Mouse (Mus musculus) liver, postnatal 0 days (tissue): ENCODE results near the gene Pop4. TPM values are rescaled to one million over a fixed set of nuclear protein-coding genes. Genes with fewer than 3 reads are reported as not detected.
A peak's percentile ranks its signal among the peaks of the same experiment; 100 is the strongest.
"Not testable (repeated sequence)": the region's sequence is repeated elsewhere in the genome, so short reads cannot be mapped to it uniquely, and the experiment has no call there.

Experiments used
- ATAC-seq: fragments of 200-750 bp; cut with Nextera tagmentation; 2 replicates; pipeline ENCODE4 v1.8.0; 2017; ENCODE audit warnings: mild to moderate bottlenecking, moderate library complexity
- DNase-seq: peaks from one replicate; pipeline ENCODE4 v3.0.0-alpha.2; 2016
- H3K27ac ChIP-seq: fragments of 300-500 bp; sonication (generic); 2 replicates; pipeline ENCODE4 v1.5.1; 2014; ENCODE audit warnings: antibody characterized with exemption, moderate library complexity, mild to moderate bottlenecking, low read depth
- H3K27me3 ChIP-seq: fragments of 300-500 bp; sonication (generic); 2 replicates; pipeline ENCODE4 v1.6.1; 2014; ENCODE audit warnings: low read length, control low read depth, mixed read lengths; ENCODE audit not compliant: insufficient read depth
- H3K36me3 ChIP-seq: fragments of 300-500 bp; sonication (generic); replicated peaks from 2 replicates; pipeline ENCODE4 v1.6.1; 2014; ENCODE audit warnings: mild to moderate bottlenecking, control low read depth, low read length, moderate library complexity, mixed read lengths; ENCODE audit not compliant: insufficient read depth
- H3K4me1 ChIP-seq: fragments of 300-500 bp; sonication (generic); 2 replicates; pipeline ENCODE4 v1.6.1; 2014; ENCODE audit warnings: antibody characterized with exemption, mild to moderate bottlenecking, control low read depth; ENCODE audit not compliant: insufficient read depth
- H3K4me2 ChIP-seq: fragments of 300-500 bp; sonication (generic); 2 replicates; pipeline ENCODE4 v1.6.1; 2014; ENCODE audit warnings: low read depth, mild to moderate bottlenecking, low read length, moderate library complexity, mixed read lengths
- H3K4me3 ChIP-seq: fragments of 300-500 bp; sonication (generic); 2 replicates; pipeline ENCODE4 v1.5.1; 2014; ENCODE audit warnings: low read depth, low read length
- H3K9ac ChIP-seq: fragments of 300-500 bp; sonication (generic); replicated peaks from 2 replicates; pipeline ENCODE4 v1.6.1; 2014; ENCODE audit warnings: mild to moderate bottlenecking, moderate library complexity
- H3K9me3 ChIP-seq: fragments of 300-500 bp; sonication (generic); 2 replicates; pipeline ENCODE4 v1.6.1; 2016; ENCODE audit warnings: mild to moderate bottlenecking, control low read depth, low read length, mixed read lengths
- CTCF ChIP-seq: sonication (generic); IDR thresholded peaks from 2 replicates; pipeline ENCODE4 v1.5.1; 2016; ENCODE audit warnings: antibody characterized with exemption, low read depth
- EP300 ChIP-seq: IDR thresholded peaks from 2 replicates; pipeline ENCODE4 v1.6.1; 2016; ENCODE audit warnings: antibody characterized with exemption, low read depth, mild to moderate bottlenecking
- WGBS: fragments of 180-500 bp; shearing (Covaris S2); extraction: QIAGEN DNeasy Blood & Tissue Kit; methylation state at CpG from one replicate; pipeline ENCODE4 v1.1.7; 2014; ENCODE audit not compliant: insufficient replicate concordance; 5-methylcytosine and 5-hydroxymethylcytosine counted together
- polyA plus RNA-seq: library from polyadenylated mRNA; unstranded; fragments of >200 nt; fragmentation: Nextera tagmentation; extraction: Ambion mirVana; gene quantifications from 2 replicates; pipeline ENCODE4 v1.2.1, GENCODE M21; 2015

Gene Pop4
- polyA plus RNA-seq: 10.7 and 11.2 TPM in 2 replicates

DNA sequence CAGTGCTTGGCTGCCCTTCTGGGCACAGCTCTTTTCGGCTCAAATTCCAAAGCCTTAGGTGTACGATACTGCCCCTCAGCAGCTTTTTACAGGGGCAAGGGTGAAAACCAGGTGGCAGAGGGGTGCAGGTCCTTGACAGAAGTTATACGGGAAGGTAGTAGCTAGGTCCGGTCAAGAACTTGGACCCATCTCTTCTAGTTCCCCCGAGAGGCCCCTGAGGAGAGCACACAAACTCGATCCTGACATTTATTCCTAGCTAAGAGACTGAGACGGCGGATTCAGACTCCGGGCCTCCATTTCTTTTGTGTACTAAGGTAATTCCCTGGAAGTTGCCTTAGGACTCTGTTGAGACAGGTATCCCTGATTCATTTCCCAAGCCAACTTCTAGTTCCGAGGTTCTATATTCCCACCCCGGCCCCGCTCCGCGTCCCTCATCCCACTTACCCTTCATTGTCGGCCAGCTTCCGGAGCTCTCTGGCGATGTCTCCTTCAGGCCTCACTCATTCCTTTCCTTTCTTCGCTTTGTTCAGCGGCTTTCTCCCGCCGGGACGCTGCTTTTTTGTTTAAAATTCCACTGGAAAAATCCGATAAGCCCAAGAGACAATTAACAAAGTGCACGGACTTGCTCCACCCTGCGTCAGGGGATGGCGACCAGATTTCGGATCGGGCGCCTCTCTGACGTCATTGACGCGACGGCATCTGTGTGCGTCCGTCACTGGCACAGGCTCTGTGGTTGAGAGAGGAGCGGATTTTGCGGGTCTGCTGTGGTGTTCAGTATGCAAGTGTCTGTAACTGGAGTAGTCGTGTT is at the start of gene Pop4:
TSS of gene Pop4 (minus strand) at position 721 of the 808 bp plus-strand sequence.
- Histone ChIP-seq H3K27me3 (no peaks in the 10 kb centered on the region), H3K9me3 (no peaks in the 10 kb centered on the region), H3K4me3 (peak within 1 kb of the TSS; percentile 84), H3K27ac (peak within 1 kb of the TSS; percentile 53), H3K4me2 (peak within 1 kb of the TSS; percentile 80), H3K36me3 (peaks cover 19% of the 10 kb centered on the region), H3K9ac (peak within 1 kb of the TSS; percentile 73), H3K4me1 (peaks cover 13% of the 10 kb centered on the region)
- under 1% methylated on average over 38 of the region's 38 CpGs for WGBS
- DNase-seq (peak; percentile 92), ATAC-seq (peak; percentile 97)
- TF ChIP-seq CTCF: no peak
- no peak for TF ChIP-seq EP300

DNA sequence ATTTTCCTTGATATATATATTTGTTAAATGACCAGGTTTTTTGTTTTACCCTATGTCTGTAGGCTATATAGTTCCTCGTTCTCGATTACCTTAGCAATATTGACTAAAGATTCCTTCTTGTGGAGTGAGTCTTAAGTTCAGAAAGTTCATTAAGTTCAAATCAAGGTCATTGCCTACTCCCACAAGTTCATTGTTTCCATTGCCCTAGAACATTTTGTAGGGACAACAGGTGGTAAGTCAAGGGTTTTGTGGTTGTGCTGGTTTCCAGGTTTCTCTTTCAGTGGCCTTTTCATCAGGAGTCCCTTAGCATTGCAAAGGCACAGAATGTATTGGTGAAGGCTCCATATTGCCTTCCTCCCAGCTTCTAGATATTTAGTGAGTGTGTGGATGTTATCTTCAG is 49.4 kb upstream of the Pop4 start:
- Histone ChIP-seq H3K4me3 (no peak overlapping the region), H3K9ac (no peak overlapping the region), H3K27me3 (no peaks in the 10 kb centered on the region), H3K27ac (no peak overlapping the region), H3K36me3 (no peaks in the 10 kb centered on the region), H3K4me2 (no peak overlapping the region), H3K4me1 (no peaks in the 10 kb centered on the region), H3K9me3 (no peaks in the 10 kb centered on the region)
- 80% methylated on average over 2 of the region's 2 CpGs for WGBS
- DNase-seq (no peak), ATAC-seq (no peak)
- TF ChIP-seq EP300 (no peak), CTCF (no peak)

DNA sequence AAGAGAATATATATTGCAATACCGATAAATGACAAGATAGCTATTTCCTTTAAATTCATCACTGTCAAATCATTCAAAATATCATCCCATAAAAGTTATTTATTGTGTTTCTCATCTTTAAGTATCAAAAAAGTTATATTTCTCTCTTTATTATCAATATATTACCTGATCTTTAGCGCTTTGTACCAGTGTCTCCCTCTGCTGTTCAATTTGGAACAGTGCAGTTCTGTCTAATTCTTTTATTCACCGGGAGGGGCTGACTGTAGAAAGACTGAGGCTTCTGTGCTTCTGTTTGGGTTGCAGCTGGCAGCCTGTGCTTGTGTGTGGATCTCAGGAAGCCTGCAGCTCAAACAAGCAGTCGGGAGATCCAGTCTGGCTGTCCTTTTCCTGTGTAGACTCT is 11.0 kb upstream of the Pop4 start:
- TF ChIP-seq CTCF: peak; percentile 34
- H3K9me3 ChIP-seq: not testable (repeated sequence)

DNA sequence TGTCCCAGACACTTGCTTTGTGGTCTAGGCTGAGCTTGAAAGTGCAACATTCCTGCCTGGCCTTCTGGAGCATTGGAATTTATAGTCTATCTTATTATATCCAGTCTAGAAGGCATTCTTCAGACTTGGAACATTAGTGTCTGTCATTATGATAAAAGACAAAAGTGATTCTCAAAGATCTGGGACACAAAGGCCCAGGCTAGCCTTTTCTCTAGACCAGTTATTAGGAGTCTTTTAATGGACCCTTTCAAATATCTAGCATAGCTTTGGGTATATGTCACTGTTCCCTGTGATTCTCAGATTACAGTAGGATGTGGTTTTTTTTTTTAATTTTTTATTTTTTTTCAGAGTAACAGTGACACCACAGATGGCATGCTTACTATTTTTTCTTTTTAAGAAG is 1.3 kb upstream of the Pop4 start:
- no peak for DNase-seq
- peaks cover 13% of the 10 kb centered on the region for H3K4me1 ChIP-seq
- no peak overlapping the region for H3K27ac ChIP-seq
- H3K9ac ChIP-seq: no peak overlapping the region
- no peak overlapping the region for H3K4me3 ChIP-seq
- H3K36me3 ChIP-seq: peaks cover 5% of the 10 kb centered on the region; the same call in 1 of the 2 replicates
- TF ChIP-seq CTCF: no peak
- TF ChIP-seq EP300: no peak
- H3K27me3 ChIP-seq: no peaks in the 10 kb centered on the region
- no peaks in the 10 kb centered on the region for H3K9me3 ChIP-seq
- no peak for ATAC-seq
- H3K4me2 ChIP-seq: no peak overlapping the region

More for the DNA sequence above, 11.0 kb upstream of the Pop4 start:
- not testable (repeated sequence) for H3K36me3 ChIP-seq, H3K4me3 ChIP-seq, DNase-seq, H3K27ac ChIP-seq, H3K4me1 ChIP-seq, H3K27me3 ChIP-seq, ATAC-seq, H3K4me2 ChIP-seq, H3K9ac ChIP-seq
- whole genome bisulfite sequencing: 21% methylated on average over 4 of the region's 4 CpGs

DNA sequence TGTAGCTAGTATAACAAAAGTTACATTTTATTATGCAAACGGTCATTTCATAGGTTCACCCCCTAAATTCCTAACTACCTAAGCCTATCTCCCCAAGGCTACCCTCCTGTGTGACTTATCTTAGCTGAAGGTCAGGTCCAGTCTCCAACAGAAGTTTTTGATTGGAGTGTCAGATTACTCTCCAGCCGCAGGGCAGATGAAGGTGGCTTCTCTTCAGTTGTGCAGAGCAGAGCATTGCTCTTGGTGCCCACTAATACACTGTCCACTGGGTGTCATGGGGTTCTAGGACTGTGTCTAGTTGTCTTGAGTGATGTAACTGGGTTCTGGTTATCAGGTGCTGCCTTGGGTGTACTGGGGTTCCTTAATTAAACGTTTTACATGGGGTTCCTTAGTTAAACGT is 636 bp upstream of the Pop4 start:
- H3K4me2 ChIP-seq: peak overlapping the region; percentile 80
- H3K9me3 ChIP-seq: no peaks in the 10 kb centered on the region
- no peak overlapping the region for H3K27ac ChIP-seq
- H3K4me3 ChIP-seq: peak overlapping the region; percentile 84
- TF ChIP-seq EP300 (no peak), CTCF (no peak)
- no peak for DNase-seq
- WGBS: 8% methylated on average over 4 of the region's 4 CpGs
- peaks cover 13% of the 10 kb centered on the region for H3K4me1 ChIP-seq
- no peaks in the 10 kb centered on the region for H3K27me3 ChIP-seq
- no peak for ATAC-seq
- H3K36me3 ChIP-seq: peaks cover 9% of the 10 kb centered on the region; the same call in 1 of the 2 replicates
- H3K9ac ChIP-seq: peak overlapping the region; percentile 73

DNA sequence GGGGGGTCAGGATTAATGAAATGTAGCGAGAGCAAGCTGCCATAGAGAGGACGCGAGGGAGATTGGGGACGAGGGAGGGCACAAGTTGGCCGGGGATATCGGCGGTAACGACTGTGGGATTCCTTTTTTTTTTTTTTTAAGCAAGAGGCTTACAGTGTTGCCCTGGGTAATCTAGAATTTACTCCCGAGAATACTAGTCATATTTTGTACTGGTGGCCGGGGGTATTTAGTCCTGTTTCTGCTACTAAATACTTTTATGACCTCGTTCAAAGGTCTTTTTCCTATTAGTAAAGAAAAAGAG is 238 bp upstream of the Pop4 start:
- Histone ChIP-seq H3K27ac (peak overlapping the region; percentile 53), H3K36me3 (peaks cover 13% of the 10 kb centered on the region; the same call in 1 of the 2 replicates), H3K4me1 (peaks cover 13% of the 10 kb centered on the region), H3K4me3 (peak overlapping the region; percentile 84), H3K4me2 (peak overlapping the region; percentile 80), H3K9me3 (no peaks in the 10 kb centered on the region), H3K27me3 (no peaks in the 10 kb centered on the region), H3K9ac (peak overlapping the region; percentile 73)
- WGBS: 0% methylated on average over 11 of the region's 11 CpGs
- ATAC-seq (peak; percentile 65), DNase-seq (no peak)
- TF ChIP-seq EP300 (no peak), CTCF (no peak)
